Mouse (Mus musculus): Measurements from ENCODE around the gene Olfr649. TPM values are rescaled to one million over a fixed set of nuclear protein-coding genes. Genes with fewer than 3 reads are reported as not detected.
A peak's percentile ranks its signal among the peaks of the same experiment; 100 is the strongest.

Gene Olfr649
- polyA plus RNA-seq, 1 experiment from 2014 or later = not detected

- no peaks in the 10 kb centered on the region for H3K27me3 ChIP-seq (ENCODE audit: control insufficient read depth, insufficient read depth, low read length)
- WGBS = 93% methylated on average over 7 of the region's 7 CpGs
- no peak overlapping the region for H3K4me3 ChIP-seq (ENCODE audit: low read depth, low read length)
- H3K4me1 ChIP-seq (replicated peaks; ENCODE audit: control insufficient read depth, insufficient read depth, low read length) = no peaks in the 10 kb centered on the region
- no peak overlapping the region for H3K9ac ChIP-seq (ENCODE audit: low read depth, low read length)
- no peak overlapping the region for H3K4me2 ChIP-seq (replicated peaks; ENCODE audit: low read depth, low read length)
- no peak for ATAC-seq (ENCODE audit: low FRiP score)
- H3K9me3 ChIP-seq (ENCODE audit: control insufficient read depth, low read length) = no peaks in the 10 kb centered on the region
- no peak for DNase-seq (ENCODE audit: low spot score)
- no peak overlapping the region for H3K27ac ChIP-seq (ENCODE audit: low read depth, low read length)
- no peaks in the 10 kb centered on the region for H3K36me3 ChIP-seq (ENCODE audit: control insufficient read depth, insufficient read depth, low read length)
Observed at GRCm38 (mm10) chr7:104206197-104206596, 10.4 kb upstream of the Olfr649 start.

- Histone ChIP-seq H3K4me2 (replicated peaks; ENCODE audit: low read depth, low read length) (no peak overlapping the region), H3K27ac (ENCODE audit: low read depth, low read length) (no peak overlapping the region), H3K36me3 (ENCODE audit: control insufficient read depth, insufficient read depth, low read length) (no peaks in the 10 kb centered on the region), H3K9ac (ENCODE audit: low read depth, low read length) (no peak overlapping the region), H3K9me3 (ENCODE audit: control insufficient read depth, low read length) (no peaks in the 10 kb centered on the region), H3K4me3 (ENCODE audit: low read depth, low read length) (no peak overlapping the region), H3K27me3 (ENCODE audit: control insufficient read depth, insufficient read depth, low read length) (no peaks in the 10 kb centered on the region), H3K4me1 (replicated peaks; ENCODE audit: control insufficient read depth, insufficient read depth, low read length) (no peaks in the 10 kb centered on the region)
- peak; percentile 76 for DNase-seq (ENCODE audit: low spot score)
- WGBS = 9% methylated on average over 5 of the region's 5 CpGs
- ATAC-seq (ENCODE audit: low FRiP score) = peak; percentile 67
Observed at GRCm38 (mm10) chr7:104199822-104200221, 4.0 kb upstream of the Olfr649 start.

- no peak overlapping the region for H3K4me2 ChIP-seq (replicated peaks; ENCODE audit: low read depth, low read length)
- no peaks in the 10 kb centered on the region for H3K27me3 ChIP-seq (ENCODE audit: control insufficient read depth, insufficient read depth, low read length)
- no peak overlapping the region for H3K9ac ChIP-seq (ENCODE audit: low read depth, low read length)
- WGBS = 63% methylated on average over 9 of the region's 9 CpGs
- no peak overlapping the region for H3K4me3 ChIP-seq (ENCODE audit: low read depth, low read length)
- no peaks in the 10 kb centered on the region for H3K36me3 ChIP-seq (ENCODE audit: control insufficient read depth, insufficient read depth, low read length)
- H3K4me1 ChIP-seq (replicated peaks; ENCODE audit: control insufficient read depth, insufficient read depth, low read length) = no peaks in the 10 kb centered on the region
- DNase-seq (ENCODE audit: low spot score) (no peak), ATAC-seq (ENCODE audit: low FRiP score) (no peak)
- H3K9me3 ChIP-seq (ENCODE audit: control insufficient read depth, low read length) = no peaks in the 10 kb centered on the region
- H3K27ac ChIP-seq (ENCODE audit: low read depth, low read length) = no peak overlapping the region
Observed at GRCm38 (mm10) chr7:104191275-104191674, 4.5 kb downstream of the Olfr649 start.

- H3K4me2 ChIP-seq (replicated peaks; ENCODE audit: low read depth, low read length) = no peak within 1 kb of the TSS
- H3K36me3 ChIP-seq (ENCODE audit: control insufficient read depth, insufficient read depth, low read length) = no peaks in the 10 kb centered on the region
- DNase-seq (ENCODE audit: low spot score) (no peak), ATAC-seq (ENCODE audit: low FRiP score) (no peak)
- no peak within 1 kb of the TSS for H3K27ac ChIP-seq (ENCODE audit: low read depth, low read length)
- no peak within 1 kb of the TSS for H3K4me3 ChIP-seq (ENCODE audit: low read depth, low read length)
- WGBS = 91% methylated on average over 2 of the region's 2 CpGs
- no peaks in the 10 kb centered on the region for H3K4me1 ChIP-seq (replicated peaks; ENCODE audit: control insufficient read depth, insufficient read depth, low read length)
- H3K27me3 ChIP-seq (ENCODE audit: control insufficient read depth, insufficient read depth, low read length) = no peaks in the 10 kb centered on the region
- no peaks in the 10 kb centered on the region for H3K9me3 ChIP-seq (ENCODE audit: control insufficient read depth, low read length)
- no peak within 1 kb of the TSS for H3K9ac ChIP-seq (ENCODE audit: low read depth, low read length)
Observed at GRCm38 (mm10) chr7:104183292-104183691, 12.5 kb downstream of the Olfr649 start, which contains the start of gene Olfr648. Olfr648 (minus strand) TSS chr7:104183392.

GRCm38 (mm10) chr7:104179074-104179473 is 16.7 kb downstream of the Olfr649 start:
- no peak overlapping the region for H3K4me2 ChIP-seq (replicated peaks; ENCODE audit: low read depth, low read length)
- H3K4me3 ChIP-seq (ENCODE audit: low read depth, low read length) = no peak overlapping the region
- no peak overlapping the region for H3K9ac ChIP-seq (ENCODE audit: low read depth, low read length)
- DNase-seq (ENCODE audit: low spot score) (no peak), ATAC-seq (ENCODE audit: low FRiP score) (no peak)
- H3K4me1 ChIP-seq (replicated peaks; ENCODE audit: control insufficient read depth, insufficient read depth, low read length) = no peaks in the 10 kb centered on the region
- H3K9me3 ChIP-seq (ENCODE audit: control insufficient read depth, low read length) = no peaks in the 10 kb centered on the region
- 74% methylated on average over 1 of the region's 1 CpGs for WGBS
- H3K36me3 ChIP-seq (ENCODE audit: control insufficient read depth, insufficient read depth, low read length) = no peaks in the 10 kb centered on the region
- H3K27me3 ChIP-seq (ENCODE audit: control insufficient read depth, insufficient read depth, low read length) = no peaks in the 10 kb centered on the region
- H3K27ac ChIP-seq (ENCODE audit: low read depth, low read length) = no peak overlapping the region

- Histone ChIP-seq H3K4me3 (ENCODE audit: low read depth, low read length) (no peak overlapping the region), H3K27ac (ENCODE audit: low read depth, low read length) (no peak overlapping the region), H3K36me3 (ENCODE audit: control insufficient read depth, insufficient read depth, low read length) (no peaks in the 10 kb centered on the region), H3K27me3 (ENCODE audit: control insufficient read depth, insufficient read depth, low read length) (no peaks in the 10 kb centered on the region), H3K4me2 (replicated peaks; ENCODE audit: low read depth, low read length) (no peak overlapping the region), H3K9me3 (ENCODE audit: control insufficient read depth, low read length) (no peaks in the 10 kb centered on the region), H3K9ac (ENCODE audit: low read depth, low read length) (no peak overlapping the region), H3K4me1 (replicated peaks; ENCODE audit: control insufficient read depth, insufficient read depth, low read length) (no peaks in the 10 kb centered on the region)
- no peak for DNase-seq (ENCODE audit: low spot score)
- WGBS = 77% methylated on average over 5 of the region's 5 CpGs
- no peak for ATAC-seq (ENCODE audit: low FRiP score)
Observed at GRCm38 (mm10) chr7:104178422-104179054, 17.2 kb downstream of the Olfr649 start.

GRCm38 (mm10) chr7:104175085-104175484 is 20.7 kb downstream of the Olfr649 start:
- Histone ChIP-seq H3K27me3 (ENCODE audit: control insufficient read depth, insufficient read depth, low read length) (no peaks in the 10 kb centered on the region), H3K4me2 (replicated peaks; ENCODE audit: low read depth, low read length) (no peak overlapping the region), H3K36me3 (ENCODE audit: control insufficient read depth, insufficient read depth, low read length) (no peaks in the 10 kb centered on the region), H3K9me3 (ENCODE audit: control insufficient read depth, low read length) (no peaks in the 10 kb centered on the region), H3K4me1 (replicated peaks; ENCODE audit: control insufficient read depth, insufficient read depth, low read length) (no peaks in the 10 kb centered on the region), H3K27ac (ENCODE audit: low read depth, low read length) (no peak overlapping the region), H3K4me3 (ENCODE audit: low read depth, low read length) (no peak overlapping the region), H3K9ac (ENCODE audit: low read depth, low read length) (no peak overlapping the region)
- WGBS = 20% methylated on average over 1 of the region's 1 CpGs
- DNase-seq (ENCODE audit: low spot score) (no peak), ATAC-seq (ENCODE audit: low FRiP score) (peak; percentile 63; the same call in 1 of the 2 replicates)

- no peak overlapping the region for H3K27ac ChIP-seq (ENCODE audit: low read depth, low read length)
- H3K36me3 ChIP-seq (ENCODE audit: control insufficient read depth, insufficient read depth, low read length) = no peaks in the 10 kb centered on the region
- ATAC-seq (ENCODE audit: low FRiP score) (no peak), DNase-seq (ENCODE audit: low spot score) (no peak)
- no peaks in the 10 kb centered on the region for H3K27me3 ChIP-seq (ENCODE audit: control insufficient read depth, insufficient read depth, low read length)
- H3K9me3 ChIP-seq (ENCODE audit: control insufficient read depth, low read length) = no peaks in the 10 kb centered on the region
- H3K4me1 ChIP-seq (replicated peaks; ENCODE audit: control insufficient read depth, insufficient read depth, low read length) = no peaks in the 10 kb centered on the region
- no peak overlapping the region for H3K4me3 ChIP-seq (ENCODE audit: low read depth, low read length)
- WGBS = 87% methylated on average over 6 of the region's 6 CpGs
- H3K4me2 ChIP-seq (replicated peaks; ENCODE audit: low read depth, low read length) = no peak overlapping the region
- no peak overlapping the region for H3K9ac ChIP-seq (ENCODE audit: low read depth, low read length)
Observed at GRCm38 (mm10) chr7:104169634-104170204, 26.1 kb downstream of the Olfr649 start.

- Histone ChIP-seq H3K27me3 (ENCODE audit: control insufficient read depth, insufficient read depth, low read length) (no peaks in the 10 kb centered on the region), H3K9me3 (ENCODE audit: control insufficient read depth, low read length) (no peaks in the 10 kb centered on the region), H3K4me3 (ENCODE audit: low read depth, low read length) (no peak overlapping the region), H3K4me1 (replicated peaks; ENCODE audit: control insufficient read depth, insufficient read depth, low read length) (no peaks in the 10 kb centered on the region), H3K36me3 (ENCODE audit: control insufficient read depth, insufficient read depth, low read length) (no peaks in the 10 kb centered on the region), H3K4me2 (replicated peaks; ENCODE audit: low read depth, low read length) (no peak overlapping the region), H3K27ac (ENCODE audit: low read depth, low read length) (no peak overlapping the region), H3K9ac (ENCODE audit: low read depth, low read length) (no peak overlapping the region)
- no peak for DNase-seq (ENCODE audit: low spot score)
- no peak for ATAC-seq (ENCODE audit: low FRiP score)
- WGBS = 87% methylated on average over 6 of the region's 6 CpGs
Observed at GRCm38 (mm10) chr7:104167105-104167504, 28.7 kb downstream of the Olfr649 start.

Data from hindbrain, embryonic 11.5 days (tissue).